Mouse (Mus musculus) small intestine, adult 2 months (tissue): ENCODE measurements around the gene Vsir. TPM values are rescaled to one million over a fixed set of nuclear protein-coding genes. Genes with fewer than 3 reads are reported as not detected.

Source experiments
- H3K27ac ChIP-seq: fragments of 200-500 bp; 2 replicates; pipeline ENCODE4 v1.5.1; 2012; ENCODE audit warnings: low read depth, low read length, control low read depth, inconsistent platforms; ENCODE audit not compliant: insufficient read depth
- H3K27me3 ChIP-seq: fragments of 200-500 bp; 2 replicates; pipeline ENCODE4 v1.6.1; 2012; ENCODE audit warnings: mild to moderate bottlenecking, moderate library complexity, low read length, inconsistent platforms; ENCODE audit not compliant: control insufficient read depth, insufficient read depth
- H3K36me3 ChIP-seq: fragments of 200-500 bp; 2 replicates; pipeline ENCODE4 v1.6.1; 2012; ENCODE audit warnings: mild to moderate bottlenecking, low read length, control low read depth, inconsistent platforms; ENCODE audit not compliant: control insufficient read depth, insufficient read depth
- H3K4me1 ChIP-seq: fragments of 200-500 bp; 2 replicates; pipeline ENCODE4 v1.6.1; 2012; ENCODE audit warnings: low read length, inconsistent platforms, mixed read lengths; ENCODE audit not compliant: control insufficient read depth, insufficient read depth, insufficient read length
- H3K4me3 ChIP-seq: fragments of 200-500 bp; 2 replicates; pipeline ENCODE4 v1.5.1; 2012; ENCODE audit warnings: low read depth, mild to moderate bottlenecking, control low read depth, inconsistent platforms, low read length, moderate library complexity
- CTCF ChIP-seq: fragments of 200-500 bp; IDR thresholded peaks from 2 replicates; pipeline ENCODE4 v1.5.1; 2012; ENCODE audit warnings: low read depth, mild to moderate bottlenecking, control low read depth, inconsistent platforms, low read length, moderate library complexity, mixed read lengths; ENCODE audit not compliant: insufficient replicate concordance, insufficient read length; ENCODE audit errors: extremely low read depth
- POLR2A ChIP-seq: fragments of 200-500 bp; IDR thresholded peaks from 2 replicates; pipeline ENCODE4 v1.6.1; 2012; ENCODE audit warnings: low read depth, mild to moderate bottlenecking, control low read depth, inconsistent platforms, low read length, moderate library complexity
- WGBS: fragments of 180-500 bp; shearing (Covaris S2); methylation state at CpG from one replicate; pipeline ENCODE4 v1.1.7; 2018; 5-methylcytosine and 5-hydroxymethylcytosine counted together
- polyA plus RNA-seq: library from polyadenylated mRNA; depleted of rRNA; stranded (reverse); fragments of >200 nt; gene quantifications from 2 replicates; pipeline ENCODE4 v1.2.3, GENCODE M21; 2012

Gene Vsir
- polyA plus RNA-seq, 1 experiment: 25.6 TPM

- Histone ChIP-seq H3K27ac (no peak overlapping the region), H3K36me3 (no peaks in the 10 kb centered on the region), H3K27me3 (no peaks in the 10 kb centered on the region), H3K4me1 (peaks cover 5% of the 10 kb centered on the region; the same call in 1 of the 2 replicates), H3K4me3 (no peak overlapping the region)
- 16% methylated on average over 11 of the region's 11 CpGs for WGBS
- no peak for TF ChIP-seq POLR2A
- TF ChIP-seq CTCF: no peak
These were observed 17.5 kb upstream of the Vsir start for GRCm38 (mm10) chr10:60328963-60329650.

GRCm38 (mm10) chr10:60334583-60334982, 12.1 kb upstream of the Vsir start:
- 40% methylated on average over 7 of the region's 7 CpGs for WGBS
- Histone ChIP-seq H3K4me1 (peaks cover 5% of the 10 kb centered on the region; the same call in 1 of the 2 replicates), H3K36me3 (no peaks in the 10 kb centered on the region), H3K27ac (no peak overlapping the region), H3K27me3 (no peaks in the 10 kb centered on the region), H3K4me3 (no peak overlapping the region)
- no peak for TF ChIP-seq POLR2A
- no peak for TF ChIP-seq CTCF

- Histone ChIP-seq H3K27me3 (no peaks in the 10 kb centered on the region), H3K27ac (no peak overlapping the region), H3K4me1 (peaks cover 5% of the 10 kb centered on the region; the same call in 1 of the 2 replicates), H3K36me3 (no peaks in the 10 kb centered on the region), H3K4me3 (no peak overlapping the region)
- 86% methylated on average over 4 of the region's 4 CpGs for WGBS
- TF ChIP-seq POLR2A: no peak
- TF ChIP-seq CTCF: no peak
These were observed 11.6 kb upstream of the Vsir start for GRCm38 (mm10) chr10:60335021-60335420.

GRCm38 (mm10) chr10:60341528-60341927, 5.1 kb upstream of the Vsir start:
- Histone ChIP-seq H3K27ac (no peak overlapping the region), H3K4me1 (peaks cover 4% of the 10 kb centered on the region), H3K36me3 (no peaks in the 10 kb centered on the region), H3K27me3 (no peaks in the 10 kb centered on the region), H3K4me3 (no peak overlapping the region)
- 59% methylated on average over 9 of the region's 9 CpGs for WGBS
- TF ChIP-seq POLR2A (no peak), CTCF (no peak)

DNA sequence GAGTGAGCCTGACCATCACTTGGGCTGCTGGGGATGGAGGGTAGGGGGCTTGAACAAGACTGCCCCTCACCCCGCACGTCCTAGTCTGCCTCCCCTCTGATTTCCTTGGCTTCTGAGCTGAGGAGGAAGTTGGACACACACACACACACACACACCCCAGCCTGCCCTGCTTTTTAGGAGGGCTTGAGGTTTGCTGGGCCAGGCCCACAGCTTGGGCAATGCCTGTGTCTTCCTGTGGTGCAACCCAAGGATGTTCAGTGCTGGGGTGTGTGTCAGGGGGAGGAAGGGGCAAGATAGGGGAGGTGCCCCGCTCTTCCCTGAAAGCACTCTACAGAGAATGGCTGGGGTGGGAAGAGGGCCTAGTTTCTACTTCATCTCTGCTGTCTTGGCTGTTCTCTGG, 2.5 kb upstream of the Vsir start:
- 79% methylated on average over 3 of the region's 3 CpGs for WGBS
- no peak overlapping the region for H3K27ac ChIP-seq
- TF ChIP-seq POLR2A (no peak), CTCF (no peak)
- H3K36me3 ChIP-seq: no peaks in the 10 kb centered on the region
- no peak overlapping the region for H3K4me3 ChIP-seq
- H3K4me1 ChIP-seq: peaks cover 13% of the 10 kb centered on the region
- no peaks in the 10 kb centered on the region for H3K27me3 ChIP-seq

- Histone ChIP-seq H3K4me3 (peak overlapping the region; percentile 72), H3K27ac (peak overlapping the region; percentile 17), H3K27me3 (no peaks in the 10 kb centered on the region), H3K36me3 (no peaks in the 10 kb centered on the region), H3K4me1 (peaks cover 18% of the 10 kb centered on the region)
- WGBS: 79% methylated on average over 4 of the region's 4 CpGs
- TF ChIP-seq POLR2A: no peak
- no peak for TF ChIP-seq CTCF
These were observed 595 bp upstream of the Vsir start for GRCm38 (mm10) chr10:60346056-60346455.

DNA sequence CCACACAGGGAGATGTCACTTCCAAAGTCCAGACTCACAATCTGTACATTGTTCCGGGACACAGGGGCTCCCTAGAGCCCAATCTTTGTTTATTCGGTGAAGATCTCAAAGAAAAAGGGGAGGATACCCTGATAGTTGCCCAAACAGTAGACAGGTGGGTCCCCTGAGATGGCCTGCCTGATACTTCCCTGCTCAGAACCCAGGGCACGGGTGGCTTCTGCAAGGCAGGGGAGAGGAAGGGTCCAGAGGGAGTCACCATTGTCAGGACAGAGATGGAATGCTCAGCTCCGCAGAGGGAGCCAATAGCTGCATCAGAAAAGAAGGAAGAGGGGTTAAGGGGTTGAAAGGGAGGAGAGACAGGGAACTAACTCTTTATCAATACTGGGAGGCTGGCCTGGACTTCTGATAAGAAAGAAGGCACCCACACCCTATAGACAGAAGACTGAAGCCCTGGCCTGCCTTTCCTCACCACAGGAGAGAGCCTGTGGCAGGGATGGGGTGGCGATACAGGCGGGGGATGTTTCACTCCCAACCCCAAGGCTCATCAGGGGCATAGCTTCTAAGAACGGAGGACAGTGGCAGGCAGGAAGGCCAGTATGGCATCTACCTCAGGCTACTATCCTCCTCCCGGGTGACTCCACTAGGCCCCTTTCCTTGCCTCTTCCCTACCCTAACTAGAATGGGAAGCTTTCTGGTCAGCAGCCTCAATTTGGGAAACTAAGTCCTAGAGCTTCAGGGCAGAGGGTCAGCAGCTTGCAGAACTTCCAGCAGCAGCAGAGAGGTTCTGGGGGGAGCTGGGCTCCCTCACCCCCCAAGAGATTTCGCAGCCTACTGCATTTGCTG, 1.3 kb downstream of the Vsir start:
- WGBS: 47% methylated on average over 9 of the region's 9 CpGs
- TF ChIP-seq POLR2A (no peak), CTCF (no peak)
- Histone ChIP-seq H3K4me1 (peaks cover 30% of the 10 kb centered on the region), H3K36me3 (no peaks in the 10 kb centered on the region), H3K27me3 (no peaks in the 10 kb centered on the region), H3K4me3 (peak overlapping the region; percentile 72), H3K27ac (peak overlapping the region; percentile 91)
